Mouse (Mus musculus) G1E (cell line): ENCODE measurements around the gene Brat1. TPM values are rescaled to one million over a fixed set of nuclear protein-coding genes. Genes with fewer than 3 reads are reported as not detected.

ENCODE experiments used
- ATAC-seq: 2 replicates; pipeline ENCODE4 v1.8.0; 2016; ENCODE audit warnings: mild to moderate bottlenecking; ENCODE audit not compliant: insufficient number of reproducible peaks, poor library complexity, low FRiP score, severe bottlenecking; ENCODE audit errors: extremely low read depth
- DNase-seq: peaks from one replicate; pipeline ENCODE4 v3.0.0; 2012; ENCODE audit warnings: low spot score
- H3K27me3 ChIP-seq: 2 replicates; pipeline ENCODE4 v1.6.1; 2012; ENCODE audit warnings: mild to moderate bottlenecking, low read length, inconsistent platforms; ENCODE audit not compliant: insufficient read depth
- H3K36me3 ChIP-seq: replicated peaks from 2 replicates; pipeline ENCODE3; 2012; ENCODE audit warnings: mild to moderate bottlenecking, inconsistent platforms
- H3K4me1 ChIP-seq: 2 replicates; pipeline ENCODE4 v1.6.1; 2012; ENCODE audit warnings: low read depth, low read length, inconsistent platforms, mixed read lengths; ENCODE audit not compliant: insufficient read depth
- H3K4me3 ChIP-seq: 2 replicates; pipeline ENCODE4 v1.5.1; 2012; ENCODE audit warnings: low read depth, mild to moderate bottlenecking, inconsistent platforms, low read length, moderate library complexity, mixed read lengths
- H3K9me3 ChIP-seq: replicated peaks from 2 replicates; pipeline ENCODE4 v1.6.1; 2012; ENCODE audit warnings: inconsistent platforms
- CTCF ChIP-seq: IDR thresholded peaks from 2 replicates; pipeline ENCODE4 v1.5.1; 2012; ENCODE audit warnings: low read depth, low read length, inconsistent platforms, mixed read lengths
- GATA1 ChIP-seq: IDR thresholded peaks from 2 replicates; pipeline ENCODE4 v1.6.1; 2012; ENCODE audit warnings: borderline replicate concordance, low read length, inconsistent platforms, mixed read lengths
- GATA2 ChIP-seq: IDR thresholded peaks from 2 replicates; pipeline ENCODE4 v1.6.1; 2012; ENCODE audit warnings: low read depth, low read length, inconsistent platforms, borderline replicate concordance
- POLR2AphosphoS5 ChIP-seq: IDR thresholded peaks from 2 replicates; pipeline ENCODE4 v1.6.1; 2012; ENCODE audit warnings: low read depth, low read length, inconsistent platforms; ENCODE audit not compliant: insufficient replicate concordance
- TAL1 ChIP-seq: conservative IDR thresholded peaks from 2 replicates; pipeline ENCODE4 v1.6.1; 2012; ENCODE audit warnings: low read depth, low read length, inconsistent platforms, mixed read lengths
- polyA plus RNA-seq: library from polyadenylated mRNA; stranded (reverse); fragments of >175 nt; gene quantifications from 2 replicates; pipeline ENCODE4 v1.2.3, GENCODE M21; 2012
- total RNA-seq, 2 experiments: library from RNA; stranded (forward) in 1 of 2; stranded (reverse) in 1 of 2; fragments of 200-1000 nt in 1 of 2; fragments of >200 nt in 1 of 2; fragmentation: Nextera tagmentation in 1 of 2; gene quantifications; 2 replicates each; pipeline ENCODE4 v1.2.3; 2014 to 2017

Brat1 gene
- total and polyA plus RNA-seq, 3 experiments: 9.5 to 25.7 (median 11.1) TPM

DNA sequence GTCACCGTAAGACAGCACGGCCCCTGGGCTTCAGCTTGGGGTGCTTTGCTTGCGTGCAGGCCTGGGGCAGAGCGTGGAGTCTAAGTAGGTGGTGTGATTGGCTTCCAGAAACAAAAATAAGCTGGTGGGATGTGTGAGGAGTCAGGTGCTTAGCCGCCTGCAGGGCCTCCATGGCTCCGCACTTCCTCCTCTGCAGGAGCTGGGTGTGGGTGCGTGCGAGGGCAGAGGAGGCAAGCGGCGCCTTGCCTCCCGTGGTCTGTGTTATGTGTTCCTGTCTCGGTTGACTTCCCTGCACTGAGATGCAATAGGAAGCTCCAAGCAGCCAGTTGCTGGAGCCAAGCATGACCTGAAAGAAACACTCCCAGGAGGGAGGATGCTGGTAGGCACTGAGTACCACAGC, 35.0 kb downstream of the Brat1 start:
- peaks cover 6% of the 10 kb centered on the region for H3K4me1 ChIP-seq
- no peak for TF ChIP-seq POLR2AphosphoS5
- TF ChIP-seq GATA1: no peak
- no peak for TF ChIP-seq GATA2
- no peak for TF ChIP-seq CTCF
- TF ChIP-seq TAL1: no peak
- no peaks in the 10 kb centered on the region for H3K9me3 ChIP-seq
- DNase-seq: no peak
- H3K36me3 ChIP-seq: no peaks in the 10 kb centered on the region
- H3K27me3 ChIP-seq: peaks cover 49% of the 10 kb centered on the region
- ATAC-seq: no peak
- H3K4me3 ChIP-seq: no peak overlapping the region

DNA sequence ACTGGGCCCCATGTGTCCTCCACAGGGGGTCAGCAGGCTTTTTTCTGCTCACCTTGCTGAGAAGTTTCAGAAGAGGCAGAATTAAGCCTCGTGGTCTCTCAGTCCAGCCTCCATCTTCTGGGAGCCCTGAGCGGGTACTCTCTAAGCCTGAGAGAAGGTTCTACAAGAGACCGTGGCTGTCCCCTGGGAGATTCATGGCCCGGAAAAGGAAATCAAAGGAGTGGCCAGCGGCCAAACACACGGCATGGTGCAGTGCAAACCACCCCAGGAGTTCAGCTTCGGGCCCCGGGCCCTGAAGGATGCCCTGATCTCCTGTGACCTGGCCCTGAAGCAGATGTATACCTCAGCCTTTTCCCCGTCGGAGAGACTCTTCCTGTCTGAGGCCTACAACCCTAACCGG, 36.2 kb downstream of the Brat1 start:
- DNase-seq (no peak), ATAC-seq (no peak)
- peaks cover 38% of the 10 kb centered on the region for H3K27me3 ChIP-seq
- no peaks in the 10 kb centered on the region for H3K9me3 ChIP-seq
- no peak overlapping the region for H3K4me3 ChIP-seq
- no peak for TF ChIP-seq CTCF
- TF ChIP-seq TAL1: no peak
- no peak for TF ChIP-seq POLR2AphosphoS5
- no peaks in the 10 kb centered on the region for H3K36me3 ChIP-seq
- no peaks in the 10 kb centered on the region; the same call in 1 of the 2 replicates for H3K4me1 ChIP-seq

DNA sequence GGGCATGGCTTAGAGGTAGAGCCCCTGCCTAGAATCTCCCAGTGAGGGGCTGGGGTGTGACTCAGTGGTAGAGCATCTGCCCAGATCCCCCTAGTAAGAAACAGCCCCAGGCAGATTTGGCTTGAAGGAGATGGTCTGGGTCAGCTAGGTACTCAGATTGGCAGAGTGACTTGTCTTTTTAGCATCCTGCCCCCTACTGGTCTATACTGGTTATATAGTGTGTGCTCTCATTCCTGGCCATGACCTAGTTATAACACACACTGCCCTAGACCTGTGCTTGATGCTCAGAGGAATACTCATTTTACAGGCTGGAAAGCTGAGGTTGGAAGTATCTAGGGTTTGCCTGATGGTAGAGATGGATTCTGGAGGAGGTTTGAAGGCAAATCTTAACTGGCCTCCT, 37.1 kb downstream of the Brat1 start:
- H3K36me3 ChIP-seq: no peaks in the 10 kb centered on the region
- DNase-seq (no peak), ATAC-seq (peak; percentile 48; the same call in 1 of the 2 replicates)
- H3K27me3 ChIP-seq: peaks cover 34% of the 10 kb centered on the region
- H3K4me3 ChIP-seq: no peak overlapping the region
- no peak for TF ChIP-seq TAL1
- TF ChIP-seq CTCF: 0 out of 2 replicates have a peak, but pooled peaks have one; percentile 26
- TF ChIP-seq GATA2: no peak
- no peaks in the 10 kb centered on the region; the same call in 1 of the 2 replicates for H3K4me1 ChIP-seq
- H3K9me3 ChIP-seq: no peaks in the 10 kb centered on the region

DNA sequence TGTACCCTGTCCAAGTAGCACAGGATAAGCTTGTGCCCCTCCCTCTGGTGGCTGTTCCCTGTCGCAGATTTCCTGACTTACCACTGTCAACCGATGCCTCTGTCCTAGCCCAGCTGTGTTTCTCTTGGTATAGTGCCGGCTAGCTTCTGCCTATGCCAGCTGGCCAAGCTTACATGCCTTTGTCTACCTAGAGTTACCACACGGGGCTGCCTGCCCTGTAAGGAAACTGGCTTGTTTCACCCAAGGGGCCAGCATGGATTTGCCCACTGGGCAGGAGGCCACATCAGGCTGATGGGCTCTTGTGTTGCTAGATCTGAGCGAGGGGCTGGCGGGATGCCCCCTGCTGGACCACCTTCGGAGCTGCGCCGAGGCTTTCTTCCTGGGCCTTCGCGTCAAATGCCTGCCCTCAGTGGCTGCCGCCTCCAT, 38.9 kb downstream of the Brat1 start:
- H3K4me1 ChIP-seq: peaks cover 8% of the 10 kb centered on the region; the same call in 1 of the 2 replicates
- H3K9me3 ChIP-seq: no peaks in the 10 kb centered on the region
- H3K4me3 ChIP-seq: no peak overlapping the region
- ATAC-seq (no peak), DNase-seq (no peak)
- peaks cover 22% of the 10 kb centered on the region; the same call in 1 of the 2 replicates for H3K27me3 ChIP-seq
- TF ChIP-seq GATA2 (no peak), POLR2AphosphoS5 (no peak), GATA1 (no peak), TAL1 (no peak), CTCF (no peak)
- H3K36me3 ChIP-seq: no peaks in the 10 kb centered on the region

DNA sequence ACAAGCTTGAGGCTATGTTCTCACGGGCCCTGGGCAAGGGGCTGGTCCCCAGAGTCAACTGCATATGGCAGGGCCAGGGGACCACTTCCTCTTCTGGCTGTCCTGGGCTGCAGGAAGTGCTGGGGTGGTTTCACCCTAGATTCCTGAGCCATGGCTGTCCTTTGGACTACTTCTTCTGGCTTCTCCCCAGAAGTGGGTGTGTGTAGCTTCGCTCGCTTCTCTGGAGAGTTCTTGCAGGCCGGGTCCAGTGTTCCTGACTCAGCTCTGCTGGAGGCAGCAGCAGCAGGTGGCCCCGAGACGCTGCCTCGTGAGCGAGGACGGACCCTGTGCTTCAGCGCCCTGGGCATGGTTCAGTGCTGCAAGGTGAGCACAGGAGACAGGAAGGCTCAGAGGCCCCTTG, 43.6 kb downstream of the Brat1 start:
- no peak overlapping the region; the same call in 1 of the 2 replicates for H3K4me3 ChIP-seq
- peaks cover 24% of the 10 kb centered on the region for H3K4me1 ChIP-seq

DNA sequence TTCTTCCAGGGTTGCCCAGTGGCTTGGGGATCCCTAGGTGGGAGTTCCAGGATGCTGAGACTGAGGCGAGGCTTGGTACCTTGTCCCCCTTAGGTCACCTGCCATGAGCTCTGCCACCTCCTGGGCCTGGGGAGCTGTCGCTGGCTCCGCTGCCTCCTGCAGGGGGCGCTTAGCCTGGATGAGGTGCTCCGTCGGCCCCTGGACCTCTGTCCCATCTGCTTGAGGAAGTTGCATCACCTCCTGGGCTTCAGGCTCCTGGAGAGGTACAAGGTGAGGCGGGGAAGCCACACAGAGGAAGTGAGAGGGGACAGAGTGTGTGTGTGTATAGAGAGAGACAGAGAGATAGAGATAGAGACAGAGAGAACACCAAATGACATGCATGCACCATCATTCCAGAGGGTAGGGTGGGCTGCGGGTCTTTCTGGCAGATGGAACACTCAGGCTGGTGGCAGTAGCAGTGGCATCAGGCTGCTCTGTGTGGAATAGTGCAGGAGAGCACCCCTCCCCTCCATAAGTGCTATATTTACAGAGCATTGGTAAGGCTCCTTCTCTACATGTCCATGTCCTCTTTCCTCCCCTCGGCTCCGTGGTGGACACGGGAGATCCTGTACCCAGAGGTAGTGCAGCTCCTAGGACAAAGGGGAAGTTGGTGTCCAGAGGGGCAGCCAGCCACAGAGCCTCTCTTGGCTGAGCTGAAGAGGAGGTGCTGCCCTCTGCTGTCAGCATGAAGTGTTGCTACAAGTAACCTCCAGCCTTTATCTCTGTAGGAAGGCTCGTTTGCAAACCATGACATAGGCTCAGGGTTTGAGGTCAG, 44.5 kb downstream of the Brat1 start:
- ATAC-seq (peak; percentile 86), DNase-seq (peak; percentile 87)
- H3K9me3 ChIP-seq: peaks cover 11% of the 10 kb centered on the region
- peaks cover 4% of the 10 kb centered on the region; the same call in 1 of the 2 replicates for H3K27me3 ChIP-seq
- H3K36me3 ChIP-seq: no peaks in the 10 kb centered on the region
- H3K4me1 ChIP-seq: peaks cover 24% of the 10 kb centered on the region
- TF ChIP-seq GATA2: no peak
- no peak for TF ChIP-seq GATA1
- peak; percentile 67; the same call in 1 of the 2 replicates for TF ChIP-seq CTCF
- TF ChIP-seq POLR2AphosphoS5: no peak
- peak overlapping the region; percentile 69 for H3K4me3 ChIP-seq

More for the DNA sequence above, 43.6 kb downstream of the Brat1 start:
- H3K27me3 ChIP-seq: peaks cover 11% of the 10 kb centered on the region; the same call in 1 of the 2 replicates
- H3K36me3 ChIP-seq: no peaks in the 10 kb centered on the region
- TF ChIP-seq CTCF (no peak), POLR2AphosphoS5 (no peak), GATA2 (no peak), GATA1 (no peak), TAL1 (no peak)
- no peak for ATAC-seq
- peaks cover 11% of the 10 kb centered on the region for H3K9me3 ChIP-seq
- DNase-seq: no peak
